Mouse (Mus musculus) common myeloid progenitor, adult 5-6 weeks (primary cell): ENCODE measurements around the gene BC025920. TPM values are rescaled to one million over a fixed set of nuclear protein-coding genes. Genes with fewer than 3 reads are reported as not detected.
A peak's percentile ranks its signal among the peaks of the same experiment; 100 is the strongest.
"Not testable (repeated sequence)": the region's sequence is repeated elsewhere in the genome, so short reads cannot be mapped to it uniquely, and the experiment has no call there.

Experiments used
- ATAC-seq: replicated peaks from 2 replicates; pipeline ENCODE4 v1.8.0; 2016; ENCODE audit warnings: low read depth, mild to moderate bottlenecking, moderate TSS enrichment, inconsistent platforms; ENCODE audit not compliant: poor library complexity, severe bottlenecking
- total RNA-seq: library from RNA; stranded (forward); fragments of 200-1000, 187-1606 nt; gene quantifications from 2 replicates; pipeline ENCODE4 v1.2.3, GENCODE M21; 2017

The BC025920 gene
- total RNA-seq, 1 experiment from 2014 or later, result 1.4 TPM

- ATAC-seq, result no peak
Observed at GRCm38 (mm10) chr10:81638101-81638500, 32.0 kb downstream of the BC025920 start.

DNA sequence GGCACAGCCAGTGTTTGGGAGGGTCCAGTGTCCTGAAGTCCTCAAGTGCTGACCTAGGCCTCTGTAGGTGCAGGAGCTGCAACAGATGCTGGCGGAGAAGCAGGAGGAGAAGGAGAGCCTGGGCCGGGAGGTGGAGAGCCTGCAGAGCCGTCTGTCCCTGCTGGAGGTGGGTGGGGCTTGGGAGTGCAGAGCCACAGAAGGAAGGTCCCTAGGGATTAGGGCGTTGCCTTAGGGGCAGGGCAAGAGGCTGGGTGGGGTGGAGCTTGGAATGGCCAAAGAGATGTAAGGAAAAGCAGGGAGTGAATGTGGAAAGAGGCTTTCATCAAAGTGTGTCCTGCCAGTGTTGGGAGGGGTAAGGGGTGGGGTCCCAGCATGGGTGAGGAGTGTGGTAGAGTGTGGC, 34.8 kb downstream of the BC025920 start:
- not testable (repeated sequence) for ATAC-seq

DNA sequence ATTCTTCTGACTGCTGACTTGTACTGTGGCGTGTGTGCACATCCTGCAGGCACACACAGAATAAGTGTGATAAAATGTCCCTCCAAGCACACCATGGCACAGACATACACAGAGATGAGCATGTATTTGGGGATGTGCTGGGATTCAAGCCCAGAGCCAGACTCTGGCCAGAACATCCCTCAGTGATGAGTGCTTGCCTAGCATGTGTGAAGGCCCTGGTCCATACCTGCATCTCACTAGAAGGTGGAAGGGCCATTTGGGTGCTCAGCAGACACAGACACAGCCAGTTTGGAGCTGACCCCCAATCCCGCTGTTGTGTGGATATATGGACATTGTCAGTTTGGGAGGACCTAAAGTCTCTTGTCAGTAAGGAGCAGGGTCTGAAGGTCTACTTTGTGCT, 35.5 kb downstream of the BC025920 start:
- no peak for ATAC-seq

DNA sequence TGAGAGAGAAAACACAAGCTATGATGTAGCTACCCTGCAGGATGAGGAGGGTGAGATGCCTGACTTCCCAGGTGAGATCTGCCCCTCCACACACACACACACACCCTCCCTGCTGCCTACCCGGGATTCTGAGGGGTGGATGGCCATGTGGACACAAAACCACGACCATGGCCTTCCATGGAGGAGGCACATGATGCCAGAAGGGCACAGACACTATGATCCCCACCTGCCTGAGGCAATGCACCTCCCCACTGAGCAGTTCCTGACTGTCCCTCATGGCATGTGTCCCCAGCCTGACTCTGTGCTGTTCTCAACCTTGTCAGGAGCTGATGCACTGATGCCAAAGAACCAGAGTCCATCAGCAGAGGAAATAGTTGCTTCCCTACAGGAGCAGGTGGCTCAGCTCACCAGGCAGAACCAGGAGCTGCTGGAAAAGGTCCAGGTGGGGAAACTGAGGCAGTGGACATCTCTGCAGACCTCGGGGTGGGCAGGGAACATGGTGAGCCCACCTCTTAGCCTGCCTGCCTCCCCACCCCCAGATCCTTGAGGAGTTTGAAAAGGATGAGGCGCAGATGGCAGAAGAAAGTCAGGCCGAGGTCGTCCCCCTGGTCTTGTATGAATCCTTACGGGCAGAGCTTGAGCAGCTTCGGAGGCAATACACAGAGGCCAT, 36.0 kb downstream of the BC025920 start:
- ATAC-seq, result no peak

DNA sequence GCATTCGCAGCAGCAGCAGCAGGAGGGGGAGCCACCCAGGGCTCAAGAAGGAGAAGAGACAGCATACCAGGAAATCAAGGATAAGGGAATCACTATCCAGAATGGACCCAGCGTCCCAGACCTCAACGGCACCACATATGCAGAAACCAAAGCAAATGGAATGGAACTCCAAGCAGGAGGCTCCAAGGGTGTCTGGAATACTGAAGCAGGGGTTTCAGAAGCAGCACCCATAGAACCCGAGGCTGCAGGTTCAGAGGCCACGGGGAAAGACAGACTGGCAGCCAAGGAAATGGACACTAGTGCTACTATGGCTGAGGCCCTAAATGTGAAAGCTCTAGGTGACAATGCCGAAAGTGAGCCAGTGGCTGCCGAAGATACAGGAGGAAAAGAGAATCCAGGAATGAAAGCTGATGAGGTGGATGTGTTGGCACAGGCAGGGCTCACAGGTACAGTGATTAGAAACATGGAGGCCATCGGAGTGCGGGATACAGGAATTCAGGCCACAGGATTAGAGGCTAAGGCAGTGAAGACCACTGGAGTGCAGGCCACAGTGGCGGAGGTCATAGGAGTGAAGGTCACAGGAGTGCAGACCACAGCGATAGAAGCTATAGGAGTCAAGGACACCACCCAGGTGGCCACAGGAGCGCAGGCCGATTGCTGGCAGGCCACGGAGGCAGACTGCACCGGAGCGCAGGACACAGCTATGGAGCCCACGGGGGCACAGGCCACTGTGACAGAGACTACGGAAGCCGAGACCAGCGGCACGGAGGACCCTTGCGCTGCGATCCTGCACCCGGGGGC, 36.8 kb downstream of the BC025920 start:
- no peak; the same call in 1 of the 2 replicates for ATAC-seq

DNA sequence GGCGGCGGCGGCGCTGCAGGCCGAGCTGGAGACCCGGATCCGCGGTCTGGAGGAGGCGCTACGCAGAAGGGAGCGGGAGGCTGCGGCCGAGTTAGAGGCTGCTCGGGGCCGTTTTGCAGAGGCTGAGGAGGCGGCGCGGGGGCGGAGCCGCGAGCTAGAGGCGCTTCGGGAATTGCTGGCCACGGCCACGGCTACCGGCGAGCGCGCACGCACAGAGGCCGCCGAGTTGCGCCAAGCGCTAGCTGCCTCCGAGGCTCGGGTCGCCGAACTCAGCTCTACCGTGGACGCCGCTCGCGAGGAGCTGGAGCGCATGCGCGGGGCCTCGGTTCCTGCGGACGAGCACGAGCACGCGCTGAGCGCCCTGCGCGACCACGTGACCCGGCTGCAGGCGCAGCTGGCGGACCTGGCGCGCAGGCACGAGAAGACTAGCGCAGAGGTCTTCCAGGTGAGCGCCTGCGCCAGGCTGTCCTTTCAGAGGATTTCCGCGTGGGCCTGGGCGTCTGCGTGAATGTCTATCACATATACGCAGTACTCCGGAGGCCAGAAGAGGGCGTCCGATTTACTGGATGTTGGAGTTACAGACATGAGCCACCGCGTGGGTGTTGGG, 37.5 kb downstream of the BC025920 start:
- peak; percentile 79 for ATAC-seq

- no peak for ATAC-seq
Observed at GRCm38 (mm10) chr10:81644162-81644561, 38.1 kb downstream of the BC025920 start.

DNA sequence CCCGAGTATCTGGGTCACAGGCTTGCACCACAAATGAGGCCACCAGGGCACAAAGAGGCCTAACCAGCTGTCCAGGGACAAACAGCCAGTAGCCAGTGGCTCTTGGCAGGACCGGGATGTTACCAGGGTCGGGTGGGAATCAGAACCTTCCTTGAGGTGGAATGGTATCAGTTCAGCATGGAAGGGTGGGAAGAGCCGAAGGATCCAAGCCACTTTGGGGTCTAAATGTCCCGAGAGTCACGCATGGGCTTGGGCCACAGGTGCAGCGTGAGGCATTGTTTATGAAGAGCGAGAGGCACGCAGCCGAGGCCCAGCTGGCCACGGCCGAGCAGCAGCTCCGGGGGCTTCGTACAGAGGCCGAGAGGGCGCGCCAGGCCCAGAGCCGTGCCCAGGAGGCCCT, 38.6 kb downstream of the BC025920 start:
- no peak for ATAC-seq

- ATAC-seq, result no peak
Observed at GRCm38 (mm10) chr10:81645391-81645790, 39.3 kb downstream of the BC025920 start.

GRCm38 (mm10) chr10:81646015-81646555, 40.0 kb downstream of the BC025920 start:
- no peak for ATAC-seq

GRCm38 (mm10) chr10:81648803-81649775, 43.0 kb downstream of the BC025920 start, which contains the start of gene Gm10778:
Gm10778 (plus strand) TSS chr10:81649059.
- ATAC-seq, result peak; percentile 99

DNA sequence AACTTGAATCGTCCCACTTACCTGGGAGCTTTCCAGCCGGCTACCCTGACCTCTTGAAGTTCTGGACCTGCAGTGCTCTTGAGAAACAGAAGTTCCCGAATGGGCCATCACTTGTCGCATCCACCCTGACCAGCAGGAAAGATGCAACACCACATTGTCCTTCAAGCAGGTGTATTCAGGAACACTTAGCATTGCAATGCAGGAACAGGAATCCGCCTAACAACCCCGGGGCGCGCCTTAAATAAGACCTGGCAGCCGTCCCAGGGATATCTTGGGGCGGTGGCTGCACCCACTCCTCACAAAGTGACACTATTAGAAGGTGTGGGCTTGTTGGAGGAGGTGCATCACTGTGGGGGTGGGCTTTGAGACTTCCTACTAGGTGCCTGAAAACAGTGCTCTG, 49.1 kb downstream of the BC025920 start:
- no peak for ATAC-seq

- no peak for ATAC-seq
Observed at GRCm38 (mm10) chr10:81656174-81656573, 50.1 kb downstream of the BC025920 start.

Other genes starting within 250 kb of the BC025920 start
- 8.7 and 17.4 TPM in 2 replicates for gene Mfsd12, start 248.8 kb upstream of the BC025920 start, total RNA-seq
- 0.23 TPM in 1 of 2 replicates, not detected in the other for gene 4930404N11Rik, start 240.5 kb upstream of the BC025920 start, total RNA-seq
- 21.9 and 24.8 TPM in 2 replicates for gene Fzr1, start 227.8 kb upstream of the BC025920 start, total RNA-seq
- 34.7 and 50.7 TPM in 2 replicates for gene Dohh, start 221.8 kb upstream of the BC025920 start, total RNA-seq
- 0.19 and 2.4 TPM in 2 replicates for gene Gm48551, start 221.8 kb upstream of the BC025920 start, total RNA-seq
- 1.6 TPM in 1 of 2 replicates, not detected in the other for gene Gm48552, start 217.3 kb upstream of the BC025920 start, total RNA-seq
- gene Smim24, start 213.2 kb upstream of the BC025920 start, total RNA-seq, result 5.0 and 13.2 TPM in 2 replicates
- 13.7 and 18.2 TPM in 2 replicates for gene Nfic, start 150.6 kb upstream of the BC025920 start, total RNA-seq
- gene Celf5, start 123.6 kb upstream of the BC025920 start, total RNA-seq, result 0.14 TPM in 1 of 2 replicates, not detected in the other
- 46.6 and 52.9 TPM in 2 replicates for gene Ncln, start 109.9 kb upstream of the BC025920 start, total RNA-seq
- gene S1pr4, start 106.1 kb upstream of the BC025920 start, total RNA-seq, result 10.3 and 14.4 TPM in 2 replicates
- 30.6 and 39.1 TPM in 2 replicates for gene Gna15, start 82.0 kb upstream of the BC025920 start, total RNA-seq
- 5.0 and 5.7 TPM in 2 replicates for gene Gna11, start 61.1 kb upstream of the BC025920 start, total RNA-seq
- 134 and 183 TPM in 2 replicates for gene Aes, start 46.8 kb upstream of the BC025920 start, total RNA-seq
- 1.5 and 3.3 TPM in 2 replicates for gene Tle2, start 31.7 kb upstream of the BC025920 start, total RNA-seq
- 8.4 and 26.1 TPM in 2 replicates for gene Tle6, start 5.2 kb upstream of the BC025920 start, total RNA-seq
- 3.7 and 5.2 TPM in 2 replicates for gene Sirt6, start 21.5 kb downstream of the BC025920 start, total RNA-seq
- 8.1 and 10.6 TPM in 2 replicates for gene Ankrd24, start 22.3 kb downstream of the BC025920 start, total RNA-seq
- 3.6 and 5.5 TPM in 2 replicates for gene Gm10778, start 42.8 kb downstream of the BC025920 start, total RNA-seq
- gene Zfp433, start 98.6 kb downstream of the BC025920 start, total RNA-seq, result 20.1 and 22.7 TPM in 2 replicates
- 1.2 and 4.0 TPM in 2 replicates for gene Gm3055, start 164.9 kb downstream of the BC025920 start, total RNA-seq
- 2.3 TPM in 1 of 2 replicates, not detected in the other for gene Gm4767, start 205.9 kb downstream of the BC025920 start, total RNA-seq